Mouse (Mus musculus) heart, embryonic 14.5 days (tissue): Measurements from ENCODE around the gene Rbmx2. TPM values are rescaled to one million over a fixed set of nuclear protein-coding genes. Genes with fewer than 3 reads are reported as not detected.

Source experiments
- ATAC-seq: fragments of 200-750 bp; cut with Nextera tagmentation; 2 replicates; pipeline ENCODE4 v1.8.0; 2017; ENCODE audit warnings: low read depth, moderate TSS enrichment; ENCODE audit not compliant: insufficient number of reproducible peaks, insufficient read depth, low FRiP score
- H3K27ac ChIP-seq, 2 experiments: fragments of 200-500 bp in 1 of 2; fragments of 300-500 bp in 1 of 2; sonication (generic) in 1 of 2; replicated peaks in 1 of 2; 2 replicates each; pipeline ENCODE4 v1.5.1; 2012 to 2014; ENCODE audit warnings: low read depth in 2 of 2, low read length in 2 of 2, control low read depth in 1 of 2, mild to moderate bottlenecking in 1 of 2, mixed read lengths in 1 of 2; ENCODE audit not compliant: control insufficient read depth in 1 of 2, insufficient read depth in 1 of 2
- H3K27me3 ChIP-seq: fragments of 300-500 bp; sonication (generic); 2 replicates; pipeline ENCODE4 v1.6.1; 2014; ENCODE audit warnings: mild to moderate bottlenecking, low read length, control low read depth; ENCODE audit not compliant: control insufficient read depth, insufficient read depth
- H3K36me3 ChIP-seq: fragments of 300-500 bp; sonication (generic); 2 replicates; pipeline ENCODE4 v1.6.1; 2014; ENCODE audit warnings: mild to moderate bottlenecking, control low read depth, low read length, mixed read lengths; ENCODE audit not compliant: control insufficient read depth, insufficient read depth
- H3K4me1 ChIP-seq, 2 experiments: fragments of 200-500 bp in 1 of 2; fragments of 300-500 bp in 1 of 2; sonication (generic) in 1 of 2; 2 replicates each; pipeline ENCODE4 v1.6.1; 2012 to 2014; ENCODE audit warnings: low read length in 2 of 2, control low read depth in 1 of 2, mixed read lengths in 1 of 2; ENCODE audit not compliant: control insufficient read depth in 2 of 2, insufficient read depth in 2 of 2
- H3K4me2 ChIP-seq: fragments of 300-500 bp; sonication (generic); 2 replicates; pipeline ENCODE4 v1.6.1; 2014; ENCODE audit warnings: mild to moderate bottlenecking, low read length
- H3K4me3 ChIP-seq, 2 experiments: fragments of 200-500 bp in 1 of 2; fragments of 300-500 bp in 1 of 2; sonication (generic) in 1 of 2; 2 replicates each; pipeline ENCODE4 v1.5.1; 2012 to 2014; ENCODE audit warnings: low read length in 2 of 2, mild to moderate bottlenecking in 2 of 2, control low read depth in 1 of 2, low read depth in 1 of 2, moderate library complexity in 1 of 2; ENCODE audit not compliant: control insufficient read depth in 1 of 2, insufficient read depth in 1 of 2
- H3K9ac ChIP-seq: fragments of 300-500 bp; sonication (generic); 2 replicates; pipeline ENCODE4 v1.6.1; 2014; ENCODE audit warnings: mild to moderate bottlenecking, low read length
- H3K9me3 ChIP-seq: fragments of 300-500 bp; sonication (generic); 2 replicates; pipeline ENCODE4 v1.6.1; 2016; ENCODE audit warnings: low read length, control low read depth; ENCODE audit not compliant: control insufficient read depth
- WGBS: fragments of 180-500 bp; shearing (Covaris S2); extraction: QIAGEN DNeasy Blood & Tissue Kit; methylation state at CpG from one replicate; pipeline ENCODE4 v1.1.7; 2014; 5-methylcytosine and 5-hydroxymethylcytosine counted together
- polyA plus RNA-seq: library from polyadenylated mRNA; unstranded; fragments of >200 nt; fragmentation: Nextera tagmentation; extraction: Ambion mirVana; gene quantifications from 2 replicates; pipeline ENCODE4 v1.2.1, GENCODE M21; 2014

The Rbmx2 gene
- polyA plus RNA-seq, 1 experiment from 2014 or later = 18.3 TPM

GRCm38 (mm10) chrX:48709701-48710100 lies 14.9 kb downstream of the Rbmx2 start:
- H3K4me3 ChIP-seq = no peak overlapping the region
- no peaks in the 10 kb centered on the region for H3K9me3 ChIP-seq
- ATAC-seq = no peak
- no peak overlapping the region for H3K4me2 ChIP-seq
- H3K9ac ChIP-seq = no peak overlapping the region
- H3K36me3 ChIP-seq = peaks cover 25% of the 10 kb centered on the region; the same call in 1 of the 2 replicates
- H3K27me3 ChIP-seq = no peaks in the 10 kb centered on the region
- 81% methylated on average over 10 of the region's 10 CpGs for WGBS
- no peaks in the 10 kb centered on the region for H3K4me1 ChIP-seq
- no peak overlapping the region for H3K27ac ChIP-seq

GRCm38 (mm10) chrX:48712846-48713245 lies 18.0 kb downstream of the Rbmx2 start:
- Histone ChIP-seq H3K9me3 (no peaks in the 10 kb centered on the region), H3K4me1 (no peaks in the 10 kb centered on the region), H3K27me3 (no peaks in the 10 kb centered on the region), H3K27ac (no peak overlapping the region), H3K4me2 (no peak overlapping the region), H3K9ac (no peak overlapping the region), H3K36me3 (peaks cover 21% of the 10 kb centered on the region; the same call in 1 of the 2 replicates), H3K4me3 (no peak overlapping the region)
- WGBS = 84% methylated on average over 8 of the region's 8 CpGs
- ATAC-seq = no peak

DNA sequence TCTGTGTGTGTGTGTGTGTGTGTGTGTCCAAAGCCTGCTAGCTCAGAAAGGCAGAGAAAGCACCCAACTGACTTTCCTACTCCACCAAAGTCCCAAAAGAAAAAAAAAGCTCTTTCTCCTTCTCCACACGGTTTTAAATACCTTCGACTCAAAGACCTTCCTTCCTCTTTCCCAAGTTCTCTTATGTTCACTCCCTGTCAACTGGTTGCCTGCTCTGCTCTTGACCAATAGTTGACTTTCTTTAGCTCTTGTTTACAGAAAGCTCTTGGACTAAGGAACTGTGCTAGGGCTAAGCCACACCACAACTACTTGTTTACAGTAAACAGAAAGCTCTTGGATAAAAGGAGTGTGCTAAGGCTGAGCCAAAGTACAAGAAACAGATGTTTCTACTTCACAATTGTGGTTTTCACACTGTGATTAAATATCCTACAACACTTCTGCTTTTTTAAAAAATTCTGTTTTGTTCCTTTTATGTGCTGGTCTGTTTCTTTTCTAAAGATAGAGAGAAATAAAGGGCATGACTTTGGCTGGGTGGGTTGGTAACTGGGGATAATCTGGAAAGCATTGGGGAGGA lies 60.0 kb downstream of the Rbmx2 start:
- ATAC-seq = no peak
- Histone ChIP-seq H3K27ac (no peak overlapping the region), H3K27me3 (no peaks in the 10 kb centered on the region), H3K4me3 (no peak overlapping the region), H3K9ac (no peak overlapping the region), H3K4me1 (no peaks in the 10 kb centered on the region), H3K36me3 (no peaks in the 10 kb centered on the region), H3K4me2 (no peak overlapping the region), H3K9me3 (no peaks in the 10 kb centered on the region)
- WGBS = 58% methylated on average over 2 of the region's 2 CpGs

Other genes with a start within 250 kb of the Rbmx2 start
- gene Elf4, start 231.9 kb upstream of the Rbmx2 start, polyA plus RNA-seq = 15.3 TPM in 2 replicates
- gene Aifm1, start 181.4 kb upstream of the Rbmx2 start, polyA plus RNA-seq = 95.3 and 98.4 TPM in 2 replicates
- 6.1 and 6.7 TPM in 2 replicates for gene Rab33a, start 175.7 kb upstream of the Rbmx2 start, polyA plus RNA-seq
- 7.2 and 7.6 TPM in 2 replicates for gene Zfp280c, start 100.5 kb upstream of the Rbmx2 start, polyA plus RNA-seq
- gene Slc25a14, start 71.6 kb upstream of the Rbmx2 start, polyA plus RNA-seq = 6.8 and 9.6 TPM in 2 replicates
- not detected in 2 replicates for gene Gpr119, start 20.5 kb upstream of the Rbmx2 start, polyA plus RNA-seq
- gene Gm595, start 182.7 kb downstream of the Rbmx2 start, polyA plus RNA-seq = not detected in 2 replicates